9 mouse cellular contexts compared by ENCODE assay signal in genomic region chr5:22327170-22327569, GRCm38 (mm10). TPM values are rescaled to one million over a fixed set of nuclear protein-coding genes. Genes with fewer than 3 reads are reported as not detected.
A peak's percentile ranks its signal among the peaks of the same experiment; 100 is the strongest.
DNase-seq lines count a peak whose midpoint lies in the region; ATAC-seq lines count a peak whose summit lies in the region.
"Had no signal": no experiment of that assay in that cellular context is flagged by ENCODE, and none has a peak within 500 bp of the region (broad histone marks: within the 10 kb centered on the region; RNA-seq: fewer than 3 reads in every experiment).

No protein-coding gene starts in this region.

- no peak overlapping the region for H3K4me3 ChIP-seq in embryonic facial prominence, embryonic 10.5 days
- H3K4me3 ChIP-seq: limb, embryonic 12.5 days had no signal

- intact Hi-C loops in heart, postnatal 14 days (cut with DNase I): no loop called here

- H3K27ac ChIP-seq in embryonic facial prominence, embryonic 10.5 days (replicated peaks): no peak overlapping the region
- H3K27ac ChIP-seq: limb, embryonic 12.5 days had no signal

- WGBS in embryonic facial prominence, embryonic 10.5 days: 80% methylated on average over 3 of the region's 3 CpGs

- peak; percentile 16 to 39 for DNase-seq in heart, postnatal 14 days
- DNase-seq in heart, adult 9 months (ENCODE audit: low spot score in 2 of 2): no peak
- DNase-seq in thymus, postnatal 14 days: peak; percentile 24
- DNase-seq in thymus, adult 18-20 months: no peak
- peak; percentile 44 for DNase-seq in embryonic facial prominence, embryonic 10.5 days (ENCODE audit: low spot score)
- no peak for DNase-seq in frontal cortex, adult 2 months (ENCODE audit: extremely low spot score in 1 of 2, low spot score in 1 of 2)
- DNase-seq in frontal cortex, postnatal 14 days (ENCODE audit: low spot score in 2 of 2): no peak

- H3K27me3 ChIP-seq in embryonic facial prominence, embryonic 10.5 days (replicated peaks; ENCODE audit: low read depth, poor library complexity, severe bottlenecking): no peaks in the 10 kb centered on the region
- H3K27me3 ChIP-seq: limb, embryonic 12.5 days had no signal

- H3K4me1 ChIP-seq in embryonic facial prominence, embryonic 10.5 days: no peaks in the 10 kb centered on the region
- H3K4me1 ChIP-seq: limb, embryonic 12.5 days had no signal

- 0 out of 2 replicates have a peak, but pooled peaks have one; percentile 38 for ATAC-seq in megakaryocyte, adult 5-6 weeks (ENCODE audit: poor library complexity, severe bottlenecking)

- no peaks in the 10 kb centered on the region for H3K36me3 ChIP-seq in embryonic facial prominence, embryonic 10.5 days (replicated peaks)
- H3K36me3 ChIP-seq: limb, embryonic 12.5 days had no signal

- H3K9me3 ChIP-seq in embryonic facial prominence, embryonic 10.5 days: no peaks in the 10 kb centered on the region
- H3K9me3 ChIP-seq: limb, embryonic 12.5 days had no signal

RNA-seq across cellular contexts. Expression of gene Reln, which starts 17.3 kb away (rescaled TPM):
- 1 to 10 TPM; 3.7 to 4.6 TPM for total RNA-seq in heart, postnatal 14 days (2021)
- 1.6 and 2.1 TPM in 2 replicates for polyA plus RNA-seq in embryonic facial prominence, embryonic 10.5 days (2016; fragmentation: Nextera tagmentation; extraction: Ambion mirVana)
- 0.14 TPM in 1 of 2 replicates, not detected in the other for total RNA-seq in megakaryocyte, adult 5-6 weeks (2015)
- total RNA-seq in megakaryocyte, adult 5-6 weeks (2017): 0.15 and 0.37 TPM in 2 replicates
- 111 and 123 TPM in 2 replicates for polyA plus RNA-seq in frontal cortex, adult 2 months (2012; rRNA removed)

Comparison
In these comparisons a context has a peak if more than half of its experiments do, and no peak if none do; other contexts are left out.
1. DNase-seq: peak in heart, postnatal 14 days (2 of 2), thymus, postnatal 14 days (single experiment) and embryonic facial prominence, embryonic 10.5 days (single experiment); none in heart, adult 9 months (0 of 2), thymus, adult 18-20 months (0 of 2), frontal cortex, adult 2 months (0 of 2) and frontal cortex, postnatal 14 days (0 of 2).